Mouse (Mus musculus) small intestine, adult 2 months (tissue): ENCODE results near the gene Dnajc19.

ENCODE experiments used
- CTCF ChIP-seq: fragments of 200-500 bp; IDR thresholded peaks from 2 replicates; pipeline ENCODE4 v1.5.1; 2012; ENCODE audit warnings: low read depth, mild to moderate bottlenecking, control low read depth, inconsistent platforms, low read length, moderate library complexity, mixed read lengths; ENCODE audit not compliant: insufficient replicate concordance, insufficient read length; ENCODE audit errors: extremely low read depth
- POLR2A ChIP-seq: fragments of 200-500 bp; IDR thresholded peaks from 2 replicates; pipeline ENCODE4 v1.6.1; 2012; ENCODE audit warnings: low read depth, mild to moderate bottlenecking, control low read depth, inconsistent platforms, low read length, moderate library complexity

DNA sequence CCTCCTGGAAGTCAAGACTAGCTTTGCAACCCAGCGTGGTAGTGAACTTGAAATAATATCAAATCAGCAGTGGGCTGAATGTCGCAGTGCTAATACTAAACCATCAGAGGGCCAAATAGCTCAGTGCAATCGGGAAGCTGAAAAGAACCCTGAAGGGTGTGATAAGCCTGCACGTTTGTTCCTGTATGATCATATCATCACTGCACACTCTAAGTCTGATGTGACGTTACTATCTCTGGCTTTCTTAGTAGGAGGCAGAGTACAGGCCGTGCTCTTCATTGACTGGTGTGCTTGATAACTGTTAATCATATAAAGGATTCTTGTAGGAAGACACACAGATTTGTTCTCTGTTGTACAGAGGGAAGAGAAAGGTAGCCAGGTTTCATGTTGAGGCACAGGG is 48.8 kb upstream of the Dnajc19 start:
- TF ChIP-seq CTCF (no peak), POLR2A (no peak)
